Mouse (Mus musculus) megakaryocyte, embryonic 14.5 days (primary cell): ENCODE measurements around the gene Gm17720.

ENCODE experiments used
- FLI1 ChIP-seq: IDR thresholded peaks from 2 replicates; pipeline ENCODE4 v1.6.1; 2012; ENCODE audit warnings: low read length, inconsistent platforms, mixed read lengths
- GATA1 ChIP-seq: IDR thresholded peaks from 3 replicates; pipeline ENCODE4 v1.6.1; 2012; ENCODE audit warnings: mixed read lengths, low read length, inconsistent platforms, borderline replicate concordance

DNA sequence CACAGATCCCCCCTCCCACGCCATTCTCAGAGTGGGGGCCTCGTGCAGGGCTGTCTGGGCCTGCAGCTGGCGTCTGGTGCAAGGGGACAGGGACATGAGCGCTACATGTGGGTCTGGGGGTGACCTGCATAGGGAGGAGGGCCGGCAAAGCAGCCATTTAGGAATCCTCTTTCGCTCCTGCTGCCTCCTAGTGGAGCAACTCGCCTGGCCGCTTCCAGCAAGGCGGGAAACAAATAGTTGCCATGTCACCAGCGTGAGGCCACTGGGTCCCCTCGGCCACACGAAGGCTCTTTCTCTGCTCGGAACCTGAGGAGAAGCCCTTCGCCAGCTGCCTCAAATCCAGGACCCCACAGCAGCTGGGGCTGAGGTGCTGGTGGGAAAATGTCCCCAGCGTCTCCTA is 877 bp downstream of the Gm17720 start:
- TF ChIP-seq GATA1 = no peak
- no peak for TF ChIP-seq FLI1
